Mouse (Mus musculus): ENCODE results near the gene Slfnl1. TPM values are rescaled to one million over a fixed set of nuclear protein-coding genes. Genes with fewer than 3 reads are reported as not detected.

The Slfnl1 gene
- polyA plus RNA-seq, 1 experiment from 2014 or later: not detected

Other genes with a start within 250 kb of the Slfnl1 start
- gene Foxo6, start 244.9 kb upstream of the Slfnl1 start, polyA plus RNA-seq (2016; fragmentation: Nextera tagmentation; extraction: Ambion mirVana): 0.05 and 0.21 TPM in 2 replicates
- 34.7 and 40.8 TPM in 2 replicates for gene Scmh1, start 127.0 kb upstream of the Slfnl1 start, polyA plus RNA-seq (2016; fragmentation: Nextera tagmentation; extraction: Ambion mirVana)
- 135 and 145 TPM in 2 replicates for gene Ctps, start 38.0 kb downstream of the Slfnl1 start, polyA plus RNA-seq (2016; fragmentation: Nextera tagmentation; extraction: Ambion mirVana)
- gene Gm8439, start 56.5 kb downstream of the Slfnl1 start, polyA plus RNA-seq (2016; fragmentation: Nextera tagmentation; extraction: Ambion mirVana): not detected in 2 replicates
- gene Cited4, start 134.3 kb downstream of the Slfnl1 start, polyA plus RNA-seq (2016; fragmentation: Nextera tagmentation; extraction: Ambion mirVana): 9.9 and 10.3 TPM in 2 replicates
- gene Kcnq4, start 216.4 kb downstream of the Slfnl1 start, polyA plus RNA-seq (2016; fragmentation: Nextera tagmentation; extraction: Ambion mirVana): 4.2 and 5.6 TPM in 2 replicates

Measured in embryonic facial prominence, embryonic 10.5 days (tissue).